Mouse (Mus musculus) spleen, adult 2 months (tissue): ENCODE measurements around the gene A930009A15Rik. TPM values are rescaled to one million over a fixed set of nuclear protein-coding genes. Genes with fewer than 3 reads are reported as not detected.
A peak's percentile ranks its signal among the peaks of the same experiment; 100 is the strongest.

Experiments used
- DNase-seq, 2 experiments: peaks; one replicate each; pipeline versions ENCODE4 v3.0.0 to v3.0.0-alpha.2; 2012 to 2021; ENCODE audit warnings: low spot score in 2 of 2, low read depth in 1 of 2
- H3K27ac ChIP-seq: fragments of 200-500 bp; 2 replicates; pipeline ENCODE4 v1.5.1; 2012; ENCODE audit warnings: low read length, inconsistent platforms; ENCODE audit not compliant: insufficient read depth
- H3K27me3 ChIP-seq: fragments of 200-500 bp; 2 replicates; pipeline ENCODE4 v1.6.1; 2012; ENCODE audit warnings: mild to moderate bottlenecking, moderate library complexity, low read length, inconsistent platforms; ENCODE audit not compliant: control insufficient read depth, insufficient read depth
- H3K36me3 ChIP-seq: fragments of 200-500 bp; 2 replicates; pipeline ENCODE4 v1.6.1; 2012; ENCODE audit warnings: mild to moderate bottlenecking, low read length, inconsistent platforms; ENCODE audit not compliant: control insufficient read depth, insufficient read depth
- H3K4me1 ChIP-seq: fragments of 200-500 bp; 2 replicates; pipeline ENCODE4 v1.6.1; 2011; ENCODE audit warnings: inconsistent platforms; ENCODE audit not compliant: control insufficient read depth, insufficient read depth, insufficient read length
- H3K4me3 ChIP-seq: fragments of 200-500 bp; 2 replicates; pipeline ENCODE4 v1.5.1; 2011; ENCODE audit warnings: mild to moderate bottlenecking, inconsistent platforms; ENCODE audit not compliant: insufficient read depth, insufficient read length; ENCODE audit errors: extremely low read depth
- CTCF ChIP-seq: fragments of 200-500 bp; IDR thresholded peaks from 2 replicates; pipeline ENCODE4 v1.5.1; 2011; ENCODE audit warnings: mild to moderate bottlenecking, inconsistent platforms; ENCODE audit not compliant: insufficient read depth, insufficient read length, insufficient replicate concordance; ENCODE audit errors: extremely low read depth
- POLR2A ChIP-seq: fragments of 200-500 bp; IDR thresholded peaks from 2 replicates; pipeline ENCODE4 v1.6.1; 2011; ENCODE audit warnings: low read depth, low read length, inconsistent platforms
- WGBS: fragments of 180-500 bp; shearing (Covaris S2); methylation state at CpG from one replicate; pipeline ENCODE4 v1.1.7; 2018; 5-methylcytosine and 5-hydroxymethylcytosine counted together
- polyA plus RNA-seq: library from polyadenylated mRNA; depleted of rRNA; stranded (reverse); fragments of >200 nt; gene quantifications from 2 replicates; pipeline ENCODE4 v1.2.3, GENCODE M21; 2012

A930009A15Rik gene
- polyA plus RNA-seq, 1 experiment: 0.21 TPM

DNA sequence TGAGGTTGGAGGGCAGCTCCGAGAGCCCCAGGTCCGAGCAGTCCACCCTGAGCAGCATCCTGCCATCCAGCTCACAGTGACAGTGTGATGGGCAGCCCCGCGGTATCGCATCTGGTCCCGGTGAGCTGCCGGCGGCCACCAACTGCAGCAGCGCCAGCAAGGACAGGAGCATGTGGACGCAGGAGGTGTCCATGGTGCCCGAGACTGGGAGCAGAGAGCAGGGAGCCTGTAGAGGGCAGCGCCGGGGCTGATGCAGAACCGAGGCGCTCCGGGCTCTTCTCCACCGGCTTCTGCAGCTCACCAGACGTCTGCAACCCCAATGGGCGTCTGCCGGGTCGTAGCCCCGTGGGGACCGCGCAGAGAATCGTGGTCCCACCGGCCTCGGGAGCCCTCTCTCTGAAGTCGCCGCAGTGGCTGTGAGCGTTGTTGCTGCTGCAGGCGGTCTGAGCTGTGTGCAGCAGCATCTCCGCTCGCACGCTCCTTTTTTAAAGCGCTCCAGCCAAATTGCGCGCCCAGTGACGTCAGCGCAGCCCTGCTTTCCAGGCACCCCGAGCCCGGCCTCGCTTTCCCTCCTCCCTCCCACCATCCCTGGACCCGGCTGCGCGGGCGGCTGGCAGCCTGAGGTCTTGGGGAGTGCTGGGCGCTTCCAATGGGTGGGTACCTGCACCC, 17.6 kb downstream of the A930009A15Rik start, which contains the start of gene Lgr5:
Lgr5 (minus strand) TSS at position 480 of the 669 bp plus-strand sequence.
- 1% methylated on average over 47 of the region's 47 CpGs for WGBS
- H3K27me3 ChIP-seq: peaks cover 12% of the 10 kb centered on the region
- H3K36me3 ChIP-seq: no peaks in the 10 kb centered on the region
- no peak for DNase-seq
- H3K4me3 ChIP-seq: peak within 1 kb of the TSS; percentile 24
- TF ChIP-seq POLR2A (no peak), CTCF (no peak)
- H3K4me1 ChIP-seq: peaks cover 10% of the 10 kb centered on the region
- no peak within 1 kb of the TSS for H3K27ac ChIP-seq

DNA sequence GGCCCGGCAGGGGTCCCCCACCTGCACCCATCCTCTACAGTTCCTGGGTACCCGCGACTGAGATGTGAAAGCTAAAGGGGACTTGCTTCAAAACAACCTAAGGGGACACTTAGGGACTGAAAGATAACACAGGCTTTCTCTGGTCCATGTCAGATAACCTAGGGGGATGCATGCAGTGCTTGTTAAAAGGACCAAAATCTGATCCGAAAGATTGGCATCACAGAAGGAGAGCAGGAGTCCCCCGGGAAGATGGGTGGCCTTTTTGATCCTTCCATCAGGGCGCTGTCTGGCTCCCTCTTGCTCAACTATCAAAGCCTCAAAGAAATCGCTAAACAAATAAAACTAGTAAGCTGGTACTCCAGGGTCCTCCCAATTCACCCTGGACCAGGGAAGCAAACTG, 18.2 kb downstream of the A930009A15Rik start:
- DNase-seq: no peak
- WGBS: 5% methylated on average over 7 of the region's 7 CpGs
- Histone ChIP-seq H3K27me3 (peaks cover 12% of the 10 kb centered on the region), H3K4me3 (no peak overlapping the region), H3K27ac (no peak overlapping the region), H3K36me3 (no peaks in the 10 kb centered on the region), H3K4me1 (peaks cover 10% of the 10 kb centered on the region)
- TF ChIP-seq POLR2A: no peak
- no peak for TF ChIP-seq CTCF

DNA sequence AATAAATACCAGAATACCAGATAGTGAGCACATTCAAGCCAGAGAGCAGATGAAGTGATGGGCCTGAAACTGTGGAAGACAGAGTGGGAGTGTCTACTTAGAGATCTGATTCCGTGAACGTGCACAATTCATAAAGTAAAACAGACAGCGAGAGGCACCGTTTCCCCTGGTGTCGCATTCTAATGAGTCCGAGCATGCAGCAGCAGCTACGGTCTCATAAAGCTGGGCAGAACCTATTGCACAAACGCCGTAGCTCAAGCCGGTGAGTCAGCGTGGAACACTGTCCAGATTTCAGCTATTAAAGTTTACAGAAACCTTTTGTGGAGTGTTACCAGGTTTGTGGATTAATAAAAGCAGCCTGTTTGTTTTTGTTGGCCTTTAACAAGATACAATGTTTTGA, 23.4 kb downstream of the A930009A15Rik start:
- Histone ChIP-seq H3K4me1 (no peaks in the 10 kb centered on the region), H3K27me3 (no peaks in the 10 kb centered on the region), H3K4me3 (no peak overlapping the region), H3K36me3 (no peaks in the 10 kb centered on the region), H3K27ac (no peak overlapping the region)
- no peak for TF ChIP-seq CTCF
- TF ChIP-seq POLR2A: no peak
- no peak for DNase-seq
- 85% methylated on average over 11 of the region's 11 CpGs for WGBS

DNA sequence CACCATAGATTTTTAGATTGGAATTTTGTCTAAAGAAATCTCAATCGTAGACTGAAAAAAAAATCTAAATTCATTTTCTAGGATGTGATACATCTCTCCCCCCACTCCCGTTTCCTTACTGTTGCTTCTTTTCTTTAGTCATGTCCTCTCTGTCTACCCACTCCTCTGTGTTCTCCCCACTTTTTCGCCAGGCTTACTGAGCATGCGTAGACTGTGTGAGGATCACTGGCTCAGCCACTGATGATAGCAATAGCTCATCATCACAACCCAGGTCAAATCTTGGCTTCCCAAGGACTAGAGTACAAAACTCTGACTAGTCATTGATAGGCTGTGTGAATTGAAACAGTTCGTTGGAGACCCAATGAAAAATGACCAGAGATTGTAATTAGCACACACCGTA, 23.9 kb downstream of the A930009A15Rik start:
- Histone ChIP-seq H3K27ac (no peak overlapping the region), H3K4me3 (no peak overlapping the region), H3K27me3 (no peaks in the 10 kb centered on the region), H3K4me1 (no peaks in the 10 kb centered on the region), H3K36me3 (no peaks in the 10 kb centered on the region)
- WGBS: 87% methylated on average over 6 of the region's 6 CpGs
- no peak for DNase-seq
- no peak for TF ChIP-seq CTCF
- TF ChIP-seq POLR2A: no peak

DNA sequence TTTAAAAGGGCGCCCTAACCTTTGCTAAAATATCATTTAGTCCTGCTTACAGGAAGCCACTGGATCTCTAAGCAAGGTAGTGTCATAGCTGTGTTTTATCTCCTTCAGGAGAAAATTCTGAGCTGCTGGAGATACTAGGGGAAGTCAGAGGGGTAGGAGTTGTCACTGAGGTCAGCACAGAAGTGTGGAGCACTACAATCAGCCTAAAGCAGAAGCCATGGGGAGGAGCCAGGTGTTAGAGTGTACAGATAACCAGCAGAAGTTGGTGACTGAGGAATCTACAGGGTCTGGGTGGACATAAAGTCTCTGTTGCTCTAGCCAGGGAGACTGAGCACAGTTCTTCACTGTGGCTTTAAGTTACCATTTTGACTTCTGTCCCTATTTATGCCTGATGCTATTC, 26.0 kb downstream of the A930009A15Rik start:
- TF ChIP-seq CTCF (no peak), POLR2A (no peak)
- 85% methylated on average over 1 of the region's 1 CpGs for WGBS
- Histone ChIP-seq H3K27ac (no peak overlapping the region), H3K36me3 (no peaks in the 10 kb centered on the region), H3K27me3 (no peaks in the 10 kb centered on the region), H3K4me3 (no peak overlapping the region), H3K4me1 (no peaks in the 10 kb centered on the region)
- DNase-seq: no peak

DNA sequence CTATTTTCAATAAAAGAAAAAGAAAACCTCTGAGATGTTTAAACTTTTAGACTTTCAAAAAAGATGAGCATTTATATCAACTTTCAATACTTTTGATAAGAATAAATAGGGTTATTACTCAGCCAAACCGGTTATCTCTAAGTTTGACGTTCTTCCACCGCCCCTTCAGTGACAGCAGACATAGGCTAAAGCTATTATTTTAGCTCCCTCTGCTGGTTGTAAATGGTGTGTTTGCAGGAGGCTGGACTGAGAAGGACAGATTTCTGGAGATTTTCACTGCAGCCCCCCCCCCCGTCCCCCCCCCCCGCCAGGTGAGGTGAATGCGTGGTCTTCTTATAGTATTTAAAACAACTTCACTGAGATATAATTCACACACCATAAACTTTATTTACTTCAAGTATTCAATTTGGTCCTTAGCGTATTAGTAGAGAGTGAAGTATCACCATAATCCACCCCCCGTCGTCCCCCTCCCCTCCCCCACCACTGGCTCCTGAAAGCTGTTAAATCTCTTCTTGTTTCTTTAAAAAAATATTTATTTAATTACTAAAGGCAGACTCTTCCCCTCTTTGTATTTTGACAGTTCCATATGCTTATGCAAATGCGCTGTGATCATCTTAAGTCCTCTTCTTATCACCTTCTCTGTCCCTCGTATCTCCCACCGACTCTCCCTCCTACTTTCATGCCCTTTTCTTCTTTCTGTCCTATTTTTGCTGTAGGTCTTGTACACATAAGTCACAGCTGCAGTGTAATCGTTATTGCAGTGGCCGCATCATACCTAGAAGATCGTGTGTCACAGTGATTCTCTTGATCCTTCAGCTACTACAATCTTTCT, 47.9 kb downstream of the A930009A15Rik start:
- peaks cover 1% of the 10 kb centered on the region; the same call in 1 of the 2 replicates for H3K27me3 ChIP-seq
- TF ChIP-seq POLR2A: no peak
- no peak overlapping the region for H3K27ac ChIP-seq
- DNase-seq: peak; percentile 6 to 19
- 20% methylated on average over 15 of the region's 15 CpGs for WGBS
- no peaks in the 10 kb centered on the region for H3K4me1 ChIP-seq
- no peaks in the 10 kb centered on the region for H3K36me3 ChIP-seq
- no peak overlapping the region for H3K4me3 ChIP-seq

DNA sequence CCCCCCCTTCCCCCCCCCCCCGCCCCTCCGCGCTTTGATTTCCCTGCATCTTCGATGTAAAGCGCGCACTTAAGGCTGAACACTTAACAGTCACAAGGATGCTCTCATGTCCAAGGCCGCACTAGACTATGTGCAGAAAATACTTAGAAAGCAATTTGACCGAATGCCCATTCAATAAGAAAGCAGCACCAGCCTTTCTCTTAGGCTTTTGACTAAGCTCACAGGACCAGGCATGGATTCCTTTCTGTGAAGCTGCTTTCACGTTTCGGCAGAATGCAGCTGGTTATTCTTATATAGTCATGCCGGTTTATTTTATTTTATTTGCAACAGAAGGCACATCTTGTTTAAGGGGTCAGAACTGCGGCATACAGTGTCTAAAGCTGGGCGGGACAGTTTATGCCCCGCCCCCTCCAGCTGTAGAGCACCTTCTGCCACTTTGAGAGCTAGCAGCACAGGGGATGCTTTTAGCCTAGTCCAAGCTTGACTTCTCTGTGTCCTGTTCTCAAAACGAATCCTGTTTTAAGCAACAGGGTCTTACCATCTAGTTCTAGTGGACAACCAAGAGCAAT, 48.6 kb downstream of the A930009A15Rik start:
- DNase-seq: no peak
- Histone ChIP-seq H3K4me1 (no peaks in the 10 kb centered on the region), H3K27ac (no peak overlapping the region), H3K36me3 (no peaks in the 10 kb centered on the region), H3K27me3 (peaks cover 1% of the 10 kb centered on the region; the same call in 1 of the 2 replicates), H3K4me3 (no peak overlapping the region)
- TF ChIP-seq CTCF: no peak
- no peak for TF ChIP-seq POLR2A
- 27% methylated on average over 15 of the region's 15 CpGs for WGBS
